Comparison of ENCODE assay signal across 13 mouse cellular contexts in the genomic region with DNA sequence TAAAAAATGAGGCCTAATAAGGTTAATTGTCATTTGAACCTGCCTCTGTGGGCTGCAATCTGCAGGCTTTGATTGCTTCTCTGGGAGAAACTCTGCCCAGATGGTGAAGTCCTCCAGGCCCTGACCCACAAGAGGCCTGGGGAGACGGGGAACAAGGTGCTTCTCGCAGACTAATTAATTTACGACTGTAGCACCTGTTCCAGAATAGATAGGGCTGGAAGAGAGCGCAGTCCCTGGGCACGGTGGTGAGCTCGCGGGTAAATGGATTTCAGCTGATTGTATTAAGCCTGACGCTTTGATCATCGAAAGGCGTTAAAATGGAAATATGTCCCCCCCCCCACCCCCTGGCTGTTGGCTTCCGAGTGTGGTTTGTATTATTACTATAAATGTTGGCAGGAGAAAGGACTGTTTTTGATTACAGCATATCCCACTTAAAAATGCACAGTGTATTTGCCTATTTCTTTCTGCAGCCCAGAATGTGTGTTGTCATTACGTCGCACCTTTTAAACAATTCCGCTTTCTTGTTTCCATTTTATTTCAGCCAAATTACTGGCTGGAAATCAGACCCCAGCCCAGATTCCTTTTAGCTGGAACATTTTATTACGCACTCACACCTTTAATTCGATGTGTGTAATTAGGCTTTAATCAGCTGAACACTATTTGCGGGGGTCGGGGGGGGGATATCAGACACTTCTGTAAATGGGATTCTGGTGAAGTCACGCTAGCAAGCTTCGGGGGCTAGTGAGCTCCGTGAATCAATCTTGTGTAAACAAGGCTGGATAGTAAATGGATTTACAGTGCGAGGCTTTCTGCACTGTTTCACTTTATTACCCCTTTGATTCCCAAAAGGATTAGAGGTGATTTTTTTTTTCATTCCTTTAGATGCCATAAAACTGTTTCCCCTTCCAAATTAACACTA.
DNase-seq lines count a peak whose midpoint lies in the region; ATAC-seq lines count a peak whose summit lies in the region.
"Had no signal": no experiment of that assay in that cellular context is flagged by ENCODE, and none has a peak within 500 bp of the region (broad histone marks: within the 10 kb centered on the region; RNA-seq: fewer than 3 reads in every experiment).

No protein-coding gene starts in this region.

- 60% methylated on average over 22 of the region's 22 CpGs for WGBS in hindbrain, embryonic 11.5 days
- 79% methylated on average over 22 of the region's 22 CpGs for WGBS in hindbrain, embryonic 10.5 days
- 32% methylated on average over 22 of the region's 22 CpGs for WGBS in hindbrain, embryonic 14.5 days
- WGBS in midbrain, embryonic 14.5 days = 30% methylated on average over 22 of the region's 22 CpGs

- H3K4me2 ChIP-seq in hindbrain, embryonic 11.5 days (replicated peaks; ENCODE audit: low read depth, low read length) = no peak overlapping the region
- H3K4me2 ChIP-seq in hindbrain, embryonic 14.5 days (replicated peaks) = peak overlapping the region; percentile 27
- peak overlapping the region; percentile 21 for H3K4me2 ChIP-seq in midbrain, embryonic 14.5 days (ENCODE audit: low read length)

- H3K4me3 ChIP-seq in hindbrain, embryonic 11.5 days (ENCODE audit: low read depth, low read length) = no peak overlapping the region
- no peak overlapping the region for H3K4me3 ChIP-seq in hindbrain, embryonic 10.5 days
- no peak overlapping the region for H3K4me3 ChIP-seq in hindbrain, embryonic 14.5 days (replicated peaks; ENCODE audit: low read length)
- no peak overlapping the region for H3K4me3 ChIP-seq in midbrain, embryonic 14.5 days (replicated peaks; ENCODE audit: low read depth, low read length)

- no peak overlapping the region for H3K27ac ChIP-seq in hindbrain, embryonic 11.5 days (ENCODE audit: low read depth, low read length)
- no peak overlapping the region for H3K27ac ChIP-seq in hindbrain, embryonic 10.5 days
- 0 out of 2 replicates have a peak overlapping the region, but pooled peaks have one; percentile 10 for H3K27ac ChIP-seq in hindbrain, embryonic 14.5 days
- peak overlapping the region; percentile 21; the same call in 1 of the 2 replicates for H3K27ac ChIP-seq in midbrain, embryonic 14.5 days (replicated peaks; ENCODE audit: low read depth, low read length)
- H3K27ac ChIP-seq: liver, embryonic 14.5 days had no signal

- no peaks in the 10 kb centered on the region for H3K36me3 ChIP-seq in hindbrain, embryonic 11.5 days (ENCODE audit: control insufficient read depth, insufficient read depth, low read length)
- no peaks in the 10 kb centered on the region for H3K36me3 ChIP-seq in hindbrain, embryonic 10.5 days
- no peaks in the 10 kb centered on the region for H3K36me3 ChIP-seq in hindbrain, embryonic 14.5 days (replicated peaks; ENCODE audit: control insufficient read depth, insufficient read depth)
- no peaks in the 10 kb centered on the region for H3K36me3 ChIP-seq in midbrain, embryonic 14.5 days (ENCODE audit: control insufficient read depth, insufficient read depth, low read length)

- no peak for DNase-seq in hindbrain, embryonic 11.5 days (ENCODE audit: low spot score)
- no peak for DNase-seq in hindbrain, embryonic 10.5 days (ENCODE audit: low spot score)
- peak; percentile 1 for DNase-seq in cerebellum, adult 8-10 months
- DNase-seq in hindbrain, embryonic 14.5 days (ENCODE audit: low spot score) = no peak
- peak; percentile 69 for DNase-seq in midbrain, embryonic 14.5 days
- DNase-seq in B cell, adult 2 months = no peak
- no peak for DNase-seq in frontal cortex, postnatal 36 days (ENCODE audit: low spot score in 2 of 2)
- DNase-seq in lung, postnatal 14 days = no peak
- DNase-seq: heart, postnatal 10 days; layer of hippocampus, adult 9-11 months; right cerebral cortex, postnatal 4 days had no signal

- H3K9me3 ChIP-seq in hindbrain, embryonic 11.5 days (ENCODE audit: control insufficient read depth, low read length) = no peaks in the 10 kb centered on the region
- H3K9me3 ChIP-seq in hindbrain, embryonic 10.5 days = no peaks in the 10 kb centered on the region
- no peaks in the 10 kb centered on the region for H3K9me3 ChIP-seq in hindbrain, embryonic 14.5 days (ENCODE audit: control insufficient read depth, low read length)
- no peaks in the 10 kb centered on the region for H3K9me3 ChIP-seq in midbrain, embryonic 14.5 days (ENCODE audit: control insufficient read depth, low read length)

- H3K4me1 ChIP-seq in hindbrain, embryonic 11.5 days (replicated peaks; ENCODE audit: control insufficient read depth, insufficient read depth, low read length) = no peaks in the 10 kb centered on the region
- H3K4me1 ChIP-seq in hindbrain, embryonic 10.5 days (replicated peaks) = peaks cover 16% of the 10 kb centered on the region
- peaks cover 18% of the 10 kb centered on the region; the same call in 1 of the 2 replicates for H3K4me1 ChIP-seq in hindbrain, embryonic 14.5 days (replicated peaks; ENCODE audit: control insufficient read depth, insufficient read depth, low read length)
- H3K4me1 ChIP-seq in midbrain, embryonic 14.5 days (ENCODE audit: control insufficient read depth, insufficient read depth, low read length) = peaks cover 21% of the 10 kb centered on the region

- peak; percentile 56 for ATAC-seq in hindbrain, embryonic 11.5 days (ENCODE audit: low FRiP score)
- ATAC-seq in hindbrain, embryonic 14.5 days (ENCODE audit: low FRiP score) = 0 out of 2 replicates have a peak, but pooled peaks have one; percentile 63
- peak; percentile 76 for ATAC-seq in midbrain, embryonic 14.5 days (ENCODE audit: low FRiP score, low TSS enrichment)
- ATAC-seq: CD4-positive, CD25-positive, alpha-beta regulatory T cell, adult 4 months had no signal

- H3K27me3 ChIP-seq in hindbrain, embryonic 11.5 days (ENCODE audit: control insufficient read depth, insufficient read depth, low read length) = peaks cover 4% of the 10 kb centered on the region; the same call in 1 of the 2 replicates
- no peaks in the 10 kb centered on the region for H3K27me3 ChIP-seq in hindbrain, embryonic 10.5 days (ENCODE audit: insufficient read depth, poor library complexity, severe bottlenecking)
- H3K27me3 ChIP-seq in hindbrain, embryonic 14.5 days (ENCODE audit: control insufficient read depth, insufficient read depth, low read length) = peaks cover 7% of the 10 kb centered on the region; the same call in 1 of the 2 replicates
- no peaks in the 10 kb centered on the region for H3K27me3 ChIP-seq in midbrain, embryonic 14.5 days (ENCODE audit: control insufficient read depth, insufficient read depth, low read length)

- H3K9ac ChIP-seq in hindbrain, embryonic 11.5 days (ENCODE audit: low read depth, low read length) = no peak overlapping the region
- H3K9ac ChIP-seq in hindbrain, embryonic 14.5 days = no peak overlapping the region
- no peak overlapping the region; the same call in 1 of the 2 replicates for H3K9ac ChIP-seq in midbrain, embryonic 14.5 days (replicated peaks; ENCODE audit: low read length)
- H3K9ac ChIP-seq: liver, embryonic 14.5 days had no signal

Comparison
In these comparisons a context has a peak if more than half of its experiments do, and no peak if none do; other contexts are left out.
1. H3K27ac ChIP-seq: peak in hindbrain, embryonic 14.5 days (single experiment) and midbrain, embryonic 14.5 days (single experiment); none in hindbrain, embryonic 11.5 days (single experiment) and hindbrain, embryonic 10.5 days (single experiment).
2. DNase-seq: peak in cerebellum, adult 8-10 months (single experiment) and midbrain, embryonic 14.5 days (single experiment); none in hindbrain, embryonic 11.5 days (single experiment), hindbrain, embryonic 10.5 days (single experiment), hindbrain, embryonic 14.5 days (single experiment), B cell, adult 2 months (0 of 2), frontal cortex, postnatal 36 days (0 of 2) and lung, postnatal 14 days (single experiment).
3. Peak in every context shown above with its lines, with median percentiles within 50 percentile points of each other: ATAC-seq.